Mouse (Mus musculus): ENCODE measurements around the gene Dennd5b.
"Not testable (repeated sequence)": the region's sequence is repeated elsewhere in the genome, so short reads cannot be mapped to it uniquely, and the experiment has no call there.

GRCm38 (mm10) chr6:149129870-149130269 is 28.4 kb upstream of the Dennd5b start, which contains the start of gene Gm10203:
- TF ChIP-seq CTCF (IDR thresholded peaks at IDR 0.05; ENCODE audit: low read depth, low read length); GATA2 (IDR thresholded peaks at IDR 0.05; ENCODE audit: borderline replicate concordance, low read depth, low read length); POLR2AphosphoS5 (IDR thresholded peaks at IDR 0.05; ENCODE audit: insufficient replicate concordance, low read depth, low read length); TAL1 (conservative IDR thresholded peaks at IDR 0.05; ENCODE audit: low read depth, low read length): not testable (repeated sequence)
